Mouse (Mus musculus) CD4-positive helper T cell, adult 2 months (primary cell): ENCODE results near the gene Ociad1.
"Not testable (repeated sequence)": the region's sequence is repeated elsewhere in the genome, so short reads cannot be mapped to it uniquely, and the experiment has no call there.

ENCODE experiments used
- DNase-seq: peaks from one replicate; pipeline ENCODE4 v3.0.0-alpha.2; 2012; ENCODE audit warnings: low read depth, missing footprints, low spot score

Gene Ociad1

GRCm38 (mm10) chr5:73285470-73285978 is 7.1 kb upstream of the Ociad1 start:
- peak; percentile 57 for DNase-seq

- peak; percentile 68 for DNase-seq
These were observed 6.0 kb upstream of the Ociad1 start for GRCm38 (mm10) chr5:73286603-73287002.

- no peak for DNase-seq
These were observed 2.7 kb upstream of the Ociad1 start for GRCm38 (mm10) chr5:73289900-73290299.

GRCm38 (mm10) chr5:73293458-73293827 is 859 bp downstream of the Ociad1 start:
- peak; percentile 52 for DNase-seq

- no peak for DNase-seq
These were observed 2.4 kb downstream of the Ociad1 start for GRCm38 (mm10) chr5:73295016-73295415.

- DNase-seq, result no peak
These were observed 3.3 kb downstream of the Ociad1 start for GRCm38 (mm10) chr5:73295916-73296315.

GRCm38 (mm10) chr5:73301601-73302307 is 9.2 kb downstream of the Ociad1 start:
- no peak for DNase-seq

GRCm38 (mm10) chr5:73304507-73304906 is 11.9 kb downstream of the Ociad1 start:
- no peak for DNase-seq

GRCm38 (mm10) chr5:73306486-73306885 is 13.9 kb downstream of the Ociad1 start:
- no peak for DNase-seq

GRCm38 (mm10) chr5:73307297-73307696 is 14.7 kb downstream of the Ociad1 start:
- DNase-seq, result no peak

- no peak for DNase-seq
These were observed 16.9 kb downstream of the Ociad1 start for GRCm38 (mm10) chr5:73309496-73309895.

- DNase-seq, result no peak
These were observed 17.8 kb downstream of the Ociad1 start for GRCm38 (mm10) chr5:73310401-73310800.

GRCm38 (mm10) chr5:73311458-73311857 is 18.9 kb downstream of the Ociad1 start:
- DNase-seq, result no peak

- no peak for DNase-seq
These were observed 21.0 kb downstream of the Ociad1 start for GRCm38 (mm10) chr5:73313591-73313990.

GRCm38 (mm10) chr5:73314654-73315053 is 22.1 kb downstream of the Ociad1 start:
- DNase-seq, result no peak

GRCm38 (mm10) chr5:73319306-73319705 is 26.7 kb downstream of the Ociad1 start:
- DNase-seq, result no peak

GRCm38 (mm10) chr5:73322684-73323083 is 30.1 kb downstream of the Ociad1 start:
- not testable (repeated sequence) for DNase-seq

- no peak for DNase-seq
These were observed 31.0 kb downstream of the Ociad1 start for GRCm38 (mm10) chr5:73323602-73324001.

- DNase-seq, result no peak
These were observed 32.1 kb downstream of the Ociad1 start for GRCm38 (mm10) chr5:73324526-73325170.

GRCm38 (mm10) chr5:73331002-73331401 is 38.4 kb downstream of the Ociad1 start:
- DNase-seq, result no peak

GRCm38 (mm10) chr5:73336448-73336847 is 43.9 kb downstream of the Ociad1 start:
- DNase-seq, result no peak

GRCm38 (mm10) chr5:73337961-73338831 is 45.6 kb downstream of the Ociad1 start:
- peak; percentile 34 for DNase-seq
